Mouse (Mus musculus): Measurements from ENCODE around the gene Arl13b.

DNA sequence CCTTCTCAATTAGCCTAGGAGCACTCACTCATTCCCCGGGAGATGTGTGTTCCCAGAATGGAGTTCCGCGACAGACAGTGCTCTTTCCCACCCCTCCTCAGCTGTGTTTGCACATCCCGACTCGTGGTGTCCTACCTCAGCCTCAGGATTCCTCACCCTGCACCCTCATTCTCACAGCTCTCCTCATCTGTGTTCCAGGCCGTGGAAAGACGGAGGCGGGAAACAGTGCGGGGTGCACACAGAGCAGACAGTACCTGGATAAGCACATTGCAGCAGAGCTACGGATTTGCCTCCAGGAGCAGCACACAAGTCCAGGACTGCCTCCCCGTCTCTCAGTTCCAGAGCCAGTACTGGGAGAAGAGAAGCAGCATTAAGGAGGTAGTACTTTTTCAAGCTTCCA, 70.8 kb downstream of the Arl13b start:
- no peak for TF ChIP-seq POLR2A (IDR thresholded peaks at IDR 0.05; ENCODE audit: extremely low read depth, insufficient read depth, low read length)
- no peak for TF ChIP-seq CTCF (IDR thresholded peaks at IDR 0.05; ENCODE audit: low read depth, low read length)
